Mouse (Mus musculus) spleen, adult 12 weeks (tissue): ENCODE results near the gene Srsf5.

Experiments
- DNase-seq: peaks from one replicate; pipeline ENCODE4 v3.0.0; 2022; ENCODE audit warnings: low spot score

Gene Srsf5

GRCm38 (mm10) chr12:80998528-80999221, 53.4 kb downstream of the Srsf5 start:
- DNase-seq = no peak
